Mouse (Mus musculus) layer of hippocampus, adult 8-10 months (tissue): ENCODE data around the gene Fads1. TPM values are rescaled to one million over a fixed set of nuclear protein-coding genes. Genes with fewer than 3 reads are reported as not detected.
"Not testable (repeated sequence)": the region's sequence is repeated elsewhere in the genome, so short reads cannot be mapped to it uniquely, and the experiment has no call there.

Source experiments
- DNase-seq, 2 experiments: peaks; one replicate each; pipeline ENCODE4 v3.0.0; 2022; ENCODE audit warnings: low spot score in 2 of 2
- total RNA-seq, 4 experiments: library from RNA; stranded (reverse); gene quantifications; 2 replicates each; pipeline ENCODE4 v1.2.4; 2022

Fads1 gene
- total RNA-seq, result 100 to 1,000 TPM; 188 to 213 (median 199) TPM

GRCm38 (mm10) chr19:10182670-10183298 lies at the start of gene Fads1:
Gene Fads1, plus strand, starts transcription at chr19:10182888.
- peak; percentile 92 to 93 for DNase-seq

- DNase-seq, result no peak
These were observed 48.0 kb upstream of the Fads1 start for GRCm38 (mm10) chr19:10134692-10135091.

- no peak for DNase-seq
These were observed 45.3 kb upstream of the Fads1 start for GRCm38 (mm10) chr19:10137423-10137822.

GRCm38 (mm10) chr19:10139736-10140135 lies 43.0 kb upstream of the Fads1 start:
- DNase-seq, result no peak

- no peak for DNase-seq
These were observed 39.0 kb upstream of the Fads1 start for GRCm38 (mm10) chr19:10143667-10144066.

GRCm38 (mm10) chr19:10144464-10144863 lies 38.2 kb upstream of the Fads1 start:
- DNase-seq, result no peak

- no peak for DNase-seq
These were observed 34.1 kb upstream of the Fads1 start for GRCm38 (mm10) chr19:10148555-10148954.

GRCm38 (mm10) chr19:10149189-10149588 lies 33.5 kb upstream of the Fads1 start:
- no peak for DNase-seq

GRCm38 (mm10) chr19:10157725-10158124 lies 25.0 kb upstream of the Fads1 start:
- no peak for DNase-seq

GRCm38 (mm10) chr19:10163896-10164295 lies 18.8 kb upstream of the Fads1 start:
- no peak for DNase-seq

- not testable (repeated sequence) for DNase-seq
These were observed 16.8 kb upstream of the Fads1 start for GRCm38 (mm10) chr19:10165928-10166327.

GRCm38 (mm10) chr19:10167112-10167511 lies 15.6 kb upstream of the Fads1 start:
- no peak for DNase-seq

GRCm38 (mm10) chr19:10167951-10168350 lies 14.7 kb upstream of the Fads1 start:
- DNase-seq, result no peak

- no peak for DNase-seq
These were observed 14.2 kb upstream of the Fads1 start for GRCm38 (mm10) chr19:10168441-10168840.

GRCm38 (mm10) chr19:10169179-10169578 lies 13.5 kb upstream of the Fads1 start:
- no peak for DNase-seq

- not testable (repeated sequence) for DNase-seq
These were observed 12.9 kb upstream of the Fads1 start for GRCm38 (mm10) chr19:10169692-10170330.

- DNase-seq, result no peak
These were observed 12.2 kb upstream of the Fads1 start for GRCm38 (mm10) chr19:10170466-10170865.

- no peak for DNase-seq
These were observed 11.3 kb upstream of the Fads1 start for GRCm38 (mm10) chr19:10171359-10171758.

- peak in 1 of 2 experiments; percentile 73 for DNase-seq
These were observed 10.8 kb upstream of the Fads1 start for GRCm38 (mm10) chr19:10171846-10172245.

- DNase-seq, result no peak
These were observed 9.5 kb upstream of the Fads1 start for GRCm38 (mm10) chr19:10173116-10173718.

- DNase-seq, result no peak
These were observed 8.7 kb upstream of the Fads1 start for GRCm38 (mm10) chr19:10173844-10174539.

- no peak for DNase-seq
These were observed 7.7 kb upstream of the Fads1 start for GRCm38 (mm10) chr19:10174956-10175355.
